10 mouse cellular contexts compared by ENCODE assay signal in genomic region chr2:72016013-72016412, GRCm38 (mm10). TPM values are rescaled to one million over a fixed set of nuclear protein-coding genes. Genes with fewer than 3 reads are reported as not detected.
DNase-seq lines count a peak whose midpoint lies in the region.
"Had no signal": no experiment of that assay in that cellular context is flagged by ENCODE, and none has a peak within 500 bp of the region (broad histone marks: within the 10 kb centered on the region; RNA-seq: fewer than 3 reads in every experiment).

No protein-coding gene starts in this region.

- DNase-seq in left cerebral cortex, adult 18-20 months (ENCODE audit: low spot score in 2 of 2) = peak; percentile 54 to 66
- no peak for DNase-seq in left cerebral cortex, postnatal 4 days
- DNase-seq in 416B (ENCODE audit: low read depth) = peak; percentile 26
- DNase-seq in brain, adult 2 months (ENCODE audit: low read depth, low spot score) = peak; percentile 96
- DNase-seq in frontal cortex, postnatal 36 days (ENCODE audit: low spot score in 2 of 2) = peak; percentile 52 to 72
- DNase-seq in thymus, postnatal 25 days = no peak
- no peak for DNase-seq in lung, postnatal 10 days
- DNase-seq: forebrain, postnatal 0 days; kidney, adult 9 months; thymus, postnatal 36 days had no signal

- intact Hi-C loops in left cerebral cortex, postnatal 4 days (cut with DNase I) = no loop called here

RNA-seq across cellular contexts. Expression of gene Rapgef4, which starts 35.0 kb away (rescaled TPM):
- 100 to 1,000 TPM; 460 to 461 TPM for total RNA-seq in left cerebral cortex, adult 18-20 months (2021)
- 10 to 100 TPM; 85.4 to 88.9 TPM for total RNA-seq in left cerebral cortex, postnatal 4 days (2021)

Comparison
In these comparisons a context has a peak if more than half of its experiments do, and no peak if none do; other contexts are left out.
1. DNase-seq: peak in left cerebral cortex, adult 18-20 months (2 of 2), 416B (single experiment), brain, adult 2 months (single experiment) and frontal cortex, postnatal 36 days (2 of 2); none in left cerebral cortex, postnatal 4 days (single experiment), thymus, postnatal 25 days (single experiment) and lung, postnatal 10 days (single experiment).
2. RNA of gene Rapgef4, which starts 35.0 kb away (total RNA-seq): 460 to 461 TPM in left cerebral cortex, adult 18-20 months; 85.4 to 88.9 TPM in left cerebral cortex, postnatal 4 days; every median in the first group is over 4 times any median in the second.